Mouse (Mus musculus) MEL (cell line): ENCODE results near the gene Rbm38.

Source experiments
- CHD2 ChIP-seq: IDR thresholded peaks from 2 replicates; pipeline ENCODE4 v1.6.1; 2011; ENCODE audit warnings: low read length, improper control_type of control experiment
- CTCF ChIP-seq, 3 experiments: IDR thresholded peaks in 2 of 3; conservative IDR thresholded peaks in 1 of 3; 2 replicates each; pipeline ENCODE4 v1.5.1; 2011 to 2012; ENCODE audit warnings: low read length in 3 of 3, low read depth in 2 of 3, mild to moderate bottlenecking in 2 of 3, improper control_type of control experiment in 1 of 3, inconsistent platforms in 1 of 3, mixed read lengths in 1 of 3, moderate library complexity in 1 of 3; ENCODE audit not compliant: control insufficient read depth in 1 of 3, insufficient read depth in 1 of 3, poor library complexity in 1 of 3, severe bottlenecking in 1 of 3
- E2F4 ChIP-seq: IDR thresholded peaks from 2 replicates; pipeline ENCODE4 v1.6.1; 2011; ENCODE audit warnings: low read depth, low read length, improper control_type of control experiment, borderline replicate concordance
- EP300 ChIP-seq, 2 experiments: IDR thresholded peaks; 2 replicates each; pipeline ENCODE4 v1.6.1; 2011; ENCODE audit warnings: improper control_type of control experiment in 2 of 2, low read length in 2 of 2, low read depth in 1 of 2, mild to moderate bottlenecking in 1 of 2
- GATA1 ChIP-seq: IDR thresholded peaks from 2 replicates; pipeline ENCODE4 v1.6.1; 2011; ENCODE audit warnings: low read depth, low read length, improper control_type of control experiment
- KAT2A ChIP-seq: conservative IDR thresholded peaks from 2 replicates; pipeline ENCODE4 v1.6.1; 2012; ENCODE audit warnings: low read depth, low read length, improper control_type of control experiment, inconsistent platforms
- MAFK ChIP-seq: IDR thresholded peaks from 2 replicates; pipeline ENCODE4 v1.6.1; 2011; ENCODE audit warnings: low read depth, mild to moderate bottlenecking, low read length, improper control_type of control experiment, borderline replicate concordance
- MAX ChIP-seq: IDR thresholded peaks from 2 replicates; pipeline ENCODE4 v1.6.1; 2011; ENCODE audit warnings: low read length, improper control_type of control experiment
- POLR2AphosphoS2 ChIP-seq: IDR thresholded peaks from 2 replicates; pipeline ENCODE4 v1.6.1; 2011; ENCODE audit warnings: low read length, improper control_type of control experiment
- RAD21 ChIP-seq: IDR thresholded peaks from 2 replicates; pipeline ENCODE4 v1.6.1; 2011; ENCODE audit warnings: mild to moderate bottlenecking, low read depth, low read length, improper control_type of control experiment
- SMC3 ChIP-seq: IDR thresholded peaks from 2 replicates; pipeline ENCODE4 v1.6.1; 2011; ENCODE audit warnings: low read depth, low read length, improper control_type of control experiment
- ZKSCAN1 ChIP-seq: IDR thresholded peaks from 2 replicates; pipeline ENCODE4 v1.6.1; 2012; ENCODE audit warnings: low read depth, mild to moderate bottlenecking, inconsistent platforms, low read length, improper control_type of control experiment, moderate library complexity
- ZNF384 ChIP-seq: IDR thresholded peaks from 2 replicates; pipeline ENCODE4 v1.6.1; 2012; ENCODE audit warnings: low read depth, mild to moderate bottlenecking, inconsistent platforms, low read length, improper control_type of control experiment

- TF ChIP-seq MAX, result no peak
- TF ChIP-seq MAFK, result no peak
- TF ChIP-seq ZKSCAN1, result no peak
- no peak for TF ChIP-seq CTCF (IDR thresholded peaks at IDR 0.05 in 2 of 3, conservative IDR thresholded peaks at IDR 0.05 in 1 of 3; ENCODE audit: control insufficient read depth in 1 of 3, insufficient read depth in 1 of 3, low read depth in 2 of 3, low read length in 3 of 3, poor library complexity in 1 of 3, severe bottlenecking in 1 of 3)
- no peak for TF ChIP-seq SMC3
- no peak for TF ChIP-seq EP300 (IDR thresholded peaks at IDR 0.05; ENCODE audit: low read depth in 1 of 2, low read length in 2 of 2)
- TF ChIP-seq RAD21, result no peak
- TF ChIP-seq ZNF384, result no peak
- TF ChIP-seq CHD2, result no peak
- TF ChIP-seq GATA1, result no peak
- TF ChIP-seq E2F4, result no peak
- no peak for TF ChIP-seq KAT2A
- no peak for TF ChIP-seq POLR2AphosphoS2
Measured at GRCm38 (mm10) chr2:173026688-173027131, 6.4 kb downstream of the Rbm38 start.
